Mouse (Mus musculus) limb, embryonic 13.5 days (tissue): ENCODE data around the gene Tox4. TPM values are rescaled to one million over a fixed set of nuclear protein-coding genes. Genes with fewer than 3 reads are reported as not detected.

Source experiments
- ATAC-seq: fragments of 200-750 bp; cut with Nextera tagmentation; 2 replicates; pipeline ENCODE4 v1.8.0; 2017; ENCODE audit warnings: low read depth, moderate number of reproducible peaks, moderate TSS enrichment; ENCODE audit not compliant: low FRiP score
- H3K27ac ChIP-seq: fragments of 300-500 bp; sonication (generic); 2 replicates; pipeline ENCODE4 v1.5.1; 2015; ENCODE audit warnings: inconsistent platforms, mild to moderate bottlenecking, moderate library complexity
- H3K27me3 ChIP-seq: fragments of 300-500 bp; sonication (generic); 2 replicates; pipeline ENCODE4 v1.6.1; 2015; ENCODE audit warnings: mild to moderate bottlenecking, inconsistent platforms
- H3K36me3 ChIP-seq: fragments of 300-500 bp; sonication (generic); 2 replicates; pipeline ENCODE4 v1.6.1; 2015; ENCODE audit warnings: inconsistent platforms, mild to moderate bottlenecking, moderate library complexity
- H3K4me1 ChIP-seq: fragments of 300-500 bp; sonication (generic); 2 replicates; pipeline ENCODE4 v1.6.1; 2015; ENCODE audit warnings: inconsistent platforms
- H3K4me2 ChIP-seq: fragments of 300-500 bp; sonication (generic); replicated peaks from 2 replicates; pipeline ENCODE4 v1.6.1; 2015; ENCODE audit warnings: inconsistent platforms, mild to moderate bottlenecking, moderate library complexity
- H3K4me3 ChIP-seq: fragments of 300-500 bp; sonication (generic); 2 replicates; pipeline ENCODE4 v1.5.1; 2015; ENCODE audit warnings: moderate library complexity, mild to moderate bottlenecking, inconsistent platforms
- H3K9ac ChIP-seq: fragments of 300-500 bp; sonication (generic); 2 replicates; pipeline ENCODE4 v1.6.1; 2015; ENCODE audit warnings: mild to moderate bottlenecking, inconsistent platforms
- H3K9me3 ChIP-seq: fragments of 300-500 bp; sonication (generic); 2 replicates; pipeline ENCODE4 v1.6.1; 2016; ENCODE audit warnings: inconsistent platforms
- WGBS: fragments of 180-500 bp; shearing (Covaris S2); methylation state at CpG from one replicate; pipeline ENCODE4 v1.1.7; 2015; 5-methylcytosine and 5-hydroxymethylcytosine counted together
- polyA plus RNA-seq: library from polyadenylated mRNA; unstranded; fragments of >200 nt; fragmentation: Nextera tagmentation; extraction: Ambion mirVana; gene quantifications from 2 replicates; pipeline ENCODE4 v1.2.1, GENCODE M21; 2015

Tox4 gene
- polyA plus RNA-seq, 1 experiment from 2014 or later, result 48.2 TPM

DNA sequence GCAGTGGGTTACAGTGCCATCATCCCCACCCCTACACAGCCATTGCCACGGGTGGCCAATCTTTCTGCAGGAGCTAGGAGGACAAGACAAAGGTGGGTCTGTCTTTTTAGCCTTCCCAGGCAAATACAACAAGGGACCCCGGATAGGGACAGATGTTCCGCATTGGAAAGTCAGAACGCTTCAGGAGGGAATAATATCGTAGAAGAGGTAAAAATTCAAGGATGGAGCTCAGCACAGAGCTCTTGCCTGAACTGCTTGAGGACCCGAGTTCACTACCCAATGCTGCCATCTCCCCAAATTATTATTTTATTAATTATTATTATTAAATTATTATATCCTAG lies 60.5 kb downstream of the Tox4 start:
- Histone ChIP-seq H3K9ac (no peak overlapping the region), H3K4me2 (no peak overlapping the region; the same call in 1 of the 2 replicates), H3K4me3 (no peak overlapping the region), H3K27ac (no peak overlapping the region), H3K36me3 (no peaks in the 10 kb centered on the region), H3K4me1 (no peaks in the 10 kb centered on the region), H3K27me3 (0 out of 2 replicates have a peak, but pooled peaks cover 5% of the 10 kb centered on the region), H3K9me3 (0 out of 2 replicates have a peak, but pooled peaks cover 4% of the 10 kb centered on the region)
- no peak for ATAC-seq
- WGBS, result 77% methylated on average over 6 of the region's 6 CpGs

Other genes with a start within 250 kb of the Tox4 start
- not detected in 2 replicates for gene Olfr221, start 236.7 kb upstream of the Tox4 start, polyA plus RNA-seq
- gene Hnrnpc, start 175.1 kb upstream of the Tox4 start, polyA plus RNA-seq, result 759 and 771 TPM in 2 replicates
- gene Rpgrip1, start 168.4 kb upstream of the Tox4 start, polyA plus RNA-seq, result 90.3 and 90.4 TPM in 2 replicates
- 72.3 and 74.0 TPM in 2 replicates for gene Supt16, start 81.7 kb upstream of the Tox4 start, polyA plus RNA-seq
- gene Chd8, start 21.4 kb upstream of the Tox4 start, polyA plus RNA-seq, result 36.6 and 50.3 TPM in 2 replicates
- gene Rab2b, start 399 bp downstream of the Tox4 start, polyA plus RNA-seq, result 25.9 and 30.4 TPM in 2 replicates
- gene Mettl3, start 26.0 kb downstream of the Tox4 start, polyA plus RNA-seq, result 49.3 and 51.2 TPM in 2 replicates
- gene Sall2, start 49.6 kb downstream of the Tox4 start, polyA plus RNA-seq, result 24.3 and 27.0 TPM in 2 replicates
- gene Olfr1513, start 77.3 kb downstream of the Tox4 start, polyA plus RNA-seq, result 0.05 TPM in 1 of 2 replicates, not detected in the other
- gene Olfr1512, start 100.0 kb downstream of the Tox4 start, polyA plus RNA-seq, result not detected in 2 replicates
- not detected in 2 replicates for gene Olfr1511, start 118.2 kb downstream of the Tox4 start, polyA plus RNA-seq
- gene Olfr1510, start 135.2 kb downstream of the Tox4 start, polyA plus RNA-seq, result not detected in 2 replicates
- not detected in 2 replicates for gene Olfr1509, start 163.8 kb downstream of the Tox4 start, polyA plus RNA-seq
- gene Olfr1508, start 188.3 kb downstream of the Tox4 start, polyA plus RNA-seq, result not detected in 2 replicates
- not detected in 2 replicates for gene Olfr1507, start 216.6 kb downstream of the Tox4 start, polyA plus RNA-seq